8 mouse cellular contexts compared by ENCODE assay signal in genomic region chr2:116056826-116057225, GRCm38 (mm10). TPM values are rescaled to one million over a fixed set of nuclear protein-coding genes. Genes with fewer than 3 reads are reported as not detected.
DNase-seq lines count a peak whose midpoint lies in the region; ATAC-seq and TF ChIP-seq lines count a peak whose summit lies in the region.

No protein-coding gene starts in this region.

- no peak overlapping the region; the same call in 1 of the 2 replicates for H3K9ac ChIP-seq in heart, embryonic 11.5 days (ENCODE audit: low read depth, low read length)
- H3K9ac ChIP-seq in lung, embryonic 16.5 days (ENCODE audit: low read length), result peak overlapping the region; percentile 24; the same call in 1 of the 2 replicates
- H3K9ac ChIP-seq in intestine, postnatal 0 days (ENCODE audit: low read depth, low read length), result no peak overlapping the region
- 0 out of 2 replicates have a peak overlapping the region, but pooled peaks have one; percentile 23 for H3K9ac ChIP-seq in stomach, postnatal 0 days (ENCODE audit: low read length)

- H3K9me3 ChIP-seq in heart, embryonic 11.5 days (replicated peaks; ENCODE audit: control insufficient read depth, low read length), result no peaks in the 10 kb centered on the region
- no peaks in the 10 kb centered on the region for H3K9me3 ChIP-seq in lung, embryonic 16.5 days (ENCODE audit: control insufficient read depth, low read length)
- H3K9me3 ChIP-seq in intestine, postnatal 0 days (ENCODE audit: control insufficient read depth), result no peaks in the 10 kb centered on the region
- H3K9me3 ChIP-seq in stomach, postnatal 0 days (ENCODE audit: control insufficient read depth, low read length), result no peaks in the 10 kb centered on the region

- H3K4me3 ChIP-seq in heart, embryonic 11.5 days (ENCODE audit: low read depth, low read length), result 0 out of 2 replicates have a peak overlapping the region, but pooled peaks have one; percentile 11
- H3K4me3 ChIP-seq in lung, embryonic 16.5 days (ENCODE audit: low read length), result no peak overlapping the region
- H3K4me3 ChIP-seq in intestine, postnatal 0 days (ENCODE audit: low read depth, low read length), result peak overlapping the region; percentile 13; the same call in 1 of the 2 replicates
- peak overlapping the region; percentile 27; the same call in 1 of the 2 replicates for H3K4me3 ChIP-seq in stomach, postnatal 0 days (ENCODE audit: low read depth, low read length)

- peaks cover 53% of the 10 kb centered on the region for H3K4me1 ChIP-seq in heart, embryonic 11.5 days (ENCODE audit: control insufficient read depth, insufficient read depth, low read length)
- H3K4me1 ChIP-seq in lung, embryonic 16.5 days (replicated peaks; ENCODE audit: control insufficient read depth, insufficient read depth, low read length), result peaks cover 10% of the 10 kb centered on the region; the same call in 1 of the 2 replicates
- no peaks in the 10 kb centered on the region for H3K4me1 ChIP-seq in intestine, postnatal 0 days (replicated peaks; ENCODE audit: control insufficient read depth, insufficient read depth, low read length)
- no peaks in the 10 kb centered on the region for H3K4me1 ChIP-seq in stomach, postnatal 0 days (replicated peaks; ENCODE audit: control insufficient read depth, insufficient read depth)

- H3K27ac ChIP-seq in heart, embryonic 11.5 days (ENCODE audit: low read depth, low read length), result no peak overlapping the region
- H3K27ac ChIP-seq in lung, embryonic 16.5 days (ENCODE audit: low read length), result no peak overlapping the region
- H3K27ac ChIP-seq in intestine, postnatal 0 days (ENCODE audit: low read depth, low read length), result no peak overlapping the region
- H3K27ac ChIP-seq in stomach, postnatal 0 days (replicated peaks), result no peak overlapping the region; the same call in 1 of the 2 replicates

- no peak for TF ChIP-seq CTCF in intestine, postnatal 0 days (IDR thresholded peaks at IDR 0.05; ENCODE audit: low read depth)
- no peak for TF ChIP-seq CTCF in stomach, postnatal 0 days (IDR thresholded peaks at IDR 0.05; ENCODE audit: low read depth)

- 53% methylated on average over 7 of the region's 7 CpGs for WGBS in heart, embryonic 11.5 days (ENCODE audit: insufficient replicate concordance)
- 62% methylated on average over 7 of the region's 7 CpGs for WGBS in lung, embryonic 16.5 days
- WGBS in intestine, postnatal 0 days, result 56% methylated on average over 7 of the region's 7 CpGs
- 50% methylated on average over 7 of the region's 7 CpGs for WGBS in stomach, postnatal 0 days

- TF ChIP-seq EP300 in stomach, postnatal 0 days (optimal IDR thresholded peaks at IDR 0.05), result no peak

- H3K27me3 ChIP-seq in heart, embryonic 11.5 days (ENCODE audit: control insufficient read depth, insufficient read depth, low read length), result no peaks in the 10 kb centered on the region
- H3K27me3 ChIP-seq in lung, embryonic 16.5 days (ENCODE audit: control insufficient read depth, insufficient read depth, low read depth, low read length), result no peaks in the 10 kb centered on the region; the same call in 1 of the 2 replicates
- H3K27me3 ChIP-seq in intestine, postnatal 0 days (replicated peaks; ENCODE audit: control insufficient read depth, insufficient read depth, low read length), result peaks cover 15% of the 10 kb centered on the region; the same call in 1 of the 2 replicates
- H3K27me3 ChIP-seq in stomach, postnatal 0 days (ENCODE audit: control insufficient read depth, insufficient read depth, low read length), result no peaks in the 10 kb centered on the region

- H3K4me2 ChIP-seq in heart, embryonic 11.5 days, result peak overlapping the region; percentile 55
- peak overlapping the region; percentile 16; the same call in 1 of the 2 replicates for H3K4me2 ChIP-seq in lung, embryonic 16.5 days (ENCODE audit: low read depth, low read length)
- peak overlapping the region; percentile 50; the same call in 1 of the 2 replicates for H3K4me2 ChIP-seq in intestine, postnatal 0 days (replicated peaks; ENCODE audit: low read depth)
- H3K4me2 ChIP-seq in stomach, postnatal 0 days (replicated peaks; ENCODE audit: low read depth), result peak overlapping the region; percentile 48

- no peak for ATAC-seq in heart, embryonic 11.5 days (replicated peaks; ENCODE audit: insufficient number of reproducible peaks, low FRiP score, low TSS enrichment)
- ATAC-seq in lung, embryonic 16.5 days (ENCODE audit: low read depth), result no peak
- ATAC-seq in intestine, postnatal 0 days, result no peak
- no peak for ATAC-seq in stomach, postnatal 0 days (ENCODE audit: low FRiP score, low TSS enrichment)

- intact Hi-C loops in heart, postnatal 25 days (cut with DNase I), result no loop called here

- 0 out of 2 replicates have a peak, but pooled peaks cover 3% of the 10 kb centered on the region for H3K36me3 ChIP-seq in heart, embryonic 11.5 days (ENCODE audit: control insufficient read depth, insufficient read depth, low read length)
- 0 out of 2 replicates have a peak, but pooled peaks cover 3% of the 10 kb centered on the region for H3K36me3 ChIP-seq in lung, embryonic 16.5 days (ENCODE audit: control insufficient read depth, insufficient read depth, low read length)
- no peaks in the 10 kb centered on the region for H3K36me3 ChIP-seq in intestine, postnatal 0 days (ENCODE audit: control insufficient read depth, insufficient read depth)
- H3K36me3 ChIP-seq in stomach, postnatal 0 days (ENCODE audit: control insufficient read depth, insufficient read depth, low read length), result no peaks in the 10 kb centered on the region

- no peak for DNase-seq in heart, postnatal 25 days (ENCODE audit: low spot score)
- DNase-seq in lung, postnatal 25 days (ENCODE audit: low spot score), result no peak
- no peak for DNase-seq in stomach, postnatal 0 days (ENCODE audit: low spot score)
- DNase-seq in frontal cortex, postnatal 25 days (ENCODE audit: low spot score in 2 of 2), result no peak
- DNase-seq in cerebellum, adult 11-12 months, result no peak

RNA-seq across cellular contexts. Expression of gene Meis2, which starts 8.8 kb away (rescaled TPM):
- polyA plus RNA-seq in heart, embryonic 11.5 days (2014; fragmentation: Nextera tagmentation; extraction: Ambion mirVana), result 50.5 and 59.8 TPM in 2 replicates
- total RNA-seq in heart, postnatal 25 days (2021), result 10 to 100 TPM; 22.3 to 23.0 TPM
- 21.5 and 24.2 TPM in 2 replicates for polyA plus RNA-seq in lung, embryonic 16.5 days (2015; fragmentation: Nextera tagmentation; extraction: Ambion mirVana)
- 13.1 and 14.0 TPM in 2 replicates for polyA plus RNA-seq in intestine, postnatal 0 days (2015; fragmentation: Nextera tagmentation; extraction: Ambion mirVana)
- 17.7 and 20.2 TPM in 2 replicates for polyA plus RNA-seq in stomach, postnatal 0 days (2015; fragmentation: Nextera tagmentation; extraction: Ambion mirVana)

Comparison
In these comparisons a context has a peak if more than half of its experiments do, and no peak if none do; other contexts are left out.
1. H3K9ac ChIP-seq: peak in lung, embryonic 16.5 days (single experiment) and stomach, postnatal 0 days (single experiment); none in heart, embryonic 11.5 days (single experiment) and intestine, postnatal 0 days (single experiment).
2. Peak in every context shown above with its lines, with median percentiles within 50 percentile points of each other: H3K4me2 ChIP-seq.